ENCODE assay signal across 8 mouse cellular contexts in the genomic region with DNA sequence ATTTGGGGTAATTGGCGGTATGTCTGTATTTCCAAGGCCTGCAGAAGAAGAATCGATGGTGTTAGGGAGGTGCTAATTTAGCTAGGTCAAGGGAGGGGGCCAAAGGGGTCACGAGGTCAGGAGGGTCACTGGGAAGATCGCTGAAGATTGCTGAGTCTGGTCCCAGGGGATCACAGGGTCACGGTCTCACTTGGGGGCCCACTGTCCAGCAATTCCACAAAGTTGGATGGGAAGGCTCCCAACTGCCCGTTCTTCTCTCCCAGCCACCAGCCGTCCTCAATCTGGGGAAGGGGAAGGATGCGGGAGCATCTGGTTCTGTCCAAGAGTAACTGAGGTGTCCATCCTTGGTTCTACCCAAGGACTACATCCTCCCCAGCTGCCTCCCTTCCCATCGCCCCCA. TPM values are rescaled to one million over a fixed set of nuclear protein-coding genes. Genes with fewer than 3 reads are reported as not detected.
DNase-seq lines count a peak whose midpoint lies in the region; ATAC-seq and TF ChIP-seq lines count a peak whose summit lies in the region.

No protein-coding gene starts in this region.

- H3K36me3 ChIP-seq in kidney, postnatal 0 days (ENCODE audit: insufficient read depth, low read length), result peaks cover 16% of the 10 kb centered on the region
- peaks cover 19% of the 10 kb centered on the region for H3K36me3 ChIP-seq in embryonic facial prominence, embryonic 14.5 days (ENCODE audit: control insufficient read depth, insufficient read depth, low read length)
- H3K36me3 ChIP-seq in hindbrain, embryonic 16.5 days (ENCODE audit: control insufficient read depth, insufficient read depth, low read length), result peaks cover 11% of the 10 kb centered on the region
- H3K36me3 ChIP-seq in midbrain, embryonic 14.5 days (ENCODE audit: control insufficient read depth, insufficient read depth, low read length), result peaks cover 17% of the 10 kb centered on the region

- H3K4me3 ChIP-seq in kidney, postnatal 0 days (replicated peaks; ENCODE audit: low read depth, low read length), result peak overlapping the region; percentile 57
- H3K4me3 ChIP-seq in embryonic facial prominence, embryonic 14.5 days (ENCODE audit: low read depth, low read length), result peak overlapping the region; percentile 65
- peak overlapping the region; percentile 68; the same call in 1 of the 2 replicates for H3K4me3 ChIP-seq in hindbrain, embryonic 16.5 days (ENCODE audit: low read length)
- H3K4me3 ChIP-seq in midbrain, embryonic 14.5 days (replicated peaks; ENCODE audit: low read depth, low read length), result no peak overlapping the region

- H3K4me2 ChIP-seq in kidney, postnatal 0 days (ENCODE audit: low read length), result peak overlapping the region; percentile 99
- H3K4me2 ChIP-seq in embryonic facial prominence, embryonic 14.5 days (ENCODE audit: low read depth, low read length), result peak overlapping the region; percentile 99
- H3K4me2 ChIP-seq in hindbrain, embryonic 16.5 days (ENCODE audit: low read length), result peak overlapping the region; percentile 99
- peak overlapping the region; percentile 96 for H3K4me2 ChIP-seq in midbrain, embryonic 14.5 days (ENCODE audit: low read length)

- TF ChIP-seq CTCF in kidney, postnatal 0 days (IDR thresholded peaks at IDR 0.05; ENCODE audit: low read depth), result no peak

- ATAC-seq in kidney, postnatal 0 days (replicated peaks; ENCODE audit: low FRiP score, low read depth), result 0 out of 2 replicates have a peak, but pooled peaks have one; percentile 1
- ATAC-seq in embryonic facial prominence, embryonic 14.5 days (ENCODE audit: low read depth), result no peak
- no peak for ATAC-seq in hindbrain, embryonic 16.5 days
- ATAC-seq in midbrain, embryonic 14.5 days (ENCODE audit: low FRiP score, low TSS enrichment), result no peak; the same call in 1 of the 2 replicates

- H3K27ac ChIP-seq in kidney, postnatal 0 days, result peak overlapping the region; percentile 93; the same call in 1 of the 2 replicates
- peak overlapping the region; percentile 88 for H3K27ac ChIP-seq in embryonic facial prominence, embryonic 14.5 days (replicated peaks; ENCODE audit: low read depth, low read length)
- H3K27ac ChIP-seq in hindbrain, embryonic 16.5 days (ENCODE audit: low read depth, low read length), result no peak overlapping the region
- no peak overlapping the region for H3K27ac ChIP-seq in midbrain, embryonic 14.5 days (replicated peaks; ENCODE audit: low read depth, low read length)

- DNase-seq in kidney, postnatal 0 days (ENCODE audit: low spot score), result no peak
- DNase-seq in kidney, adult 18-20 months, result no peak
- DNase-seq in embryonic facial prominence, embryonic 14.5 days (ENCODE audit: low spot score), result no peak
- no peak for DNase-seq in midbrain, embryonic 14.5 days
- no peak for DNase-seq in cerebellum, adult 18-20 months
- DNase-seq in MN1 (ENCODE audit: low spot score), result no peak
- DNase-seq in ovary, postnatal 36 days (ENCODE audit: low spot score), result no peak

- peaks cover 19% of the 10 kb centered on the region for H3K4me1 ChIP-seq in kidney, postnatal 0 days (replicated peaks; ENCODE audit: insufficient read depth, low read length)
- H3K4me1 ChIP-seq in embryonic facial prominence, embryonic 14.5 days (ENCODE audit: control insufficient read depth, insufficient read depth, low read length), result peaks cover 8% of the 10 kb centered on the region; the same call in 1 of the 2 replicates
- H3K4me1 ChIP-seq in hindbrain, embryonic 16.5 days (ENCODE audit: control insufficient read depth, insufficient read depth, low read depth, low read length), result peaks cover 13% of the 10 kb centered on the region; the same call in 1 of the 2 replicates
- peaks cover 9% of the 10 kb centered on the region for H3K4me1 ChIP-seq in midbrain, embryonic 14.5 days (ENCODE audit: control insufficient read depth, insufficient read depth, low read length)

- peak overlapping the region; percentile 89 for H3K9ac ChIP-seq in kidney, postnatal 0 days (ENCODE audit: low read depth, low read length)
- H3K9ac ChIP-seq in embryonic facial prominence, embryonic 14.5 days (ENCODE audit: low read depth, low read length), result peak overlapping the region; percentile 91
- H3K9ac ChIP-seq in hindbrain, embryonic 16.5 days (ENCODE audit: low read depth, low read length), result no peak overlapping the region
- no peak overlapping the region for H3K9ac ChIP-seq in midbrain, embryonic 14.5 days (replicated peaks; ENCODE audit: low read length)

- 55% methylated on average over 9 of the region's 9 CpGs for WGBS in kidney, postnatal 0 days
- WGBS in embryonic facial prominence, embryonic 14.5 days, result 43% methylated on average over 8 of the region's 9 CpGs
- WGBS in hindbrain, embryonic 16.5 days, result 57% methylated on average over 9 of the region's 9 CpGs
- whole genome bisulfite sequencing in midbrain, embryonic 14.5 days, result 64% methylated on average over 9 of the region's 9 CpGs

- H3K27me3 ChIP-seq in kidney, postnatal 0 days (ENCODE audit: insufficient read depth, low read length), result no peaks in the 10 kb centered on the region
- no peaks in the 10 kb centered on the region for H3K27me3 ChIP-seq in embryonic facial prominence, embryonic 14.5 days (replicated peaks; ENCODE audit: control insufficient read depth, insufficient read depth, low read length)
- H3K27me3 ChIP-seq in hindbrain, embryonic 16.5 days (replicated peaks; ENCODE audit: control insufficient read depth, insufficient read depth, low read length), result no peaks in the 10 kb centered on the region
- no peaks in the 10 kb centered on the region for H3K27me3 ChIP-seq in midbrain, embryonic 14.5 days (ENCODE audit: control insufficient read depth, insufficient read depth, low read length)

- H3K9me3 ChIP-seq in kidney, postnatal 0 days (replicated peaks; ENCODE audit: low read length), result no peaks in the 10 kb centered on the region
- H3K9me3 ChIP-seq in embryonic facial prominence, embryonic 14.5 days (ENCODE audit: control insufficient read depth, low read length), result no peaks in the 10 kb centered on the region
- H3K9me3 ChIP-seq in hindbrain, embryonic 16.5 days (ENCODE audit: control insufficient read depth, low read length), result no peaks in the 10 kb centered on the region
- no peaks in the 10 kb centered on the region for H3K9me3 ChIP-seq in midbrain, embryonic 14.5 days (ENCODE audit: control insufficient read depth, low read length)

RNA-seq across cellular contexts. Expression of a gene that starts 1.3 kb away (rescaled TPM):
- polyA plus RNA-seq in kidney, postnatal 0 days (2015; fragmentation: Nextera tagmentation; extraction: Ambion mirVana), result 9.2 and 9.7 TPM in 2 replicates
- polyA plus RNA-seq in embryonic facial prominence, embryonic 14.5 days (2014; fragmentation: Nextera tagmentation; extraction: Ambion mirVana), result 7.8 and 7.9 TPM in 2 replicates
- 1.3 and 1.5 TPM in 2 replicates for polyA plus RNA-seq in hindbrain, embryonic 16.5 days (2015; fragmentation: Nextera tagmentation; extraction: Ambion mirVana)
- 0.89 and 1.1 TPM in 2 replicates for polyA plus RNA-seq in midbrain, embryonic 14.5 days (2014; fragmentation: Nextera tagmentation; extraction: Ambion mirVana)

RNA-seq across cellular contexts. Expression of a gene that starts 14.4 kb away (rescaled TPM):
- polyA plus RNA-seq in kidney, postnatal 0 days (2015; fragmentation: Nextera tagmentation; extraction: Ambion mirVana), result 130 and 149 TPM in 2 replicates
- 78.9 and 81.7 TPM in 2 replicates for polyA plus RNA-seq in embryonic facial prominence, embryonic 14.5 days (2014; fragmentation: Nextera tagmentation; extraction: Ambion mirVana)
- 11.8 and 13.7 TPM in 2 replicates for polyA plus RNA-seq in hindbrain, embryonic 16.5 days (2015; fragmentation: Nextera tagmentation; extraction: Ambion mirVana)
- polyA plus RNA-seq in midbrain, embryonic 14.5 days (2014; fragmentation: Nextera tagmentation; extraction: Ambion mirVana), result 7.8 and 12.3 TPM in 2 replicates

RNA-seq across cellular contexts. Expression of a gene that starts 40.6 kb away (rescaled TPM):
- 136 and 156 TPM in 2 replicates for polyA plus RNA-seq in kidney, postnatal 0 days (2015; fragmentation: Nextera tagmentation; extraction: Ambion mirVana)
- 185 and 198 TPM in 2 replicates for polyA plus RNA-seq in embryonic facial prominence, embryonic 14.5 days (2014; fragmentation: Nextera tagmentation; extraction: Ambion mirVana)
- 107 and 120 TPM in 2 replicates for polyA plus RNA-seq in hindbrain, embryonic 16.5 days (2015; fragmentation: Nextera tagmentation; extraction: Ambion mirVana)
- polyA plus RNA-seq in midbrain, embryonic 14.5 days (2014; fragmentation: Nextera tagmentation; extraction: Ambion mirVana), result 113 and 167 TPM in 2 replicates

RNA-seq across cellular contexts. Expression of a gene that starts 58.2 kb away (rescaled TPM):
- polyA plus RNA-seq in kidney, postnatal 0 days (2015; fragmentation: Nextera tagmentation; extraction: Ambion mirVana), result 27.1 and 28.7 TPM in 2 replicates
- polyA plus RNA-seq in embryonic facial prominence, embryonic 14.5 days (2014; fragmentation: Nextera tagmentation; extraction: Ambion mirVana), result 26.8 and 32.1 TPM in 2 replicates
- 29.5 and 34.3 TPM in 2 replicates for polyA plus RNA-seq in hindbrain, embryonic 16.5 days (2015; fragmentation: Nextera tagmentation; extraction: Ambion mirVana)
- 21.1 and 29.4 TPM in 2 replicates for polyA plus RNA-seq in midbrain, embryonic 14.5 days (2014; fragmentation: Nextera tagmentation; extraction: Ambion mirVana)

Comparison
In these comparisons a context has a peak if more than half of its experiments do, and no peak if none do; other contexts are left out.
1. H3K27ac ChIP-seq: peak in kidney, postnatal 0 days (single experiment) and embryonic facial prominence, embryonic 14.5 days (single experiment); none in hindbrain, embryonic 16.5 days (single experiment) and midbrain, embryonic 14.5 days (single experiment).
2. H3K9ac ChIP-seq: peak in kidney, postnatal 0 days (single experiment) and embryonic facial prominence, embryonic 14.5 days (single experiment); none in hindbrain, embryonic 16.5 days (single experiment) and midbrain, embryonic 14.5 days (single experiment).
3. Peak in every context shown above with its lines, with median percentiles within 50 percentile points of each other: H3K4me2 ChIP-seq.